Mouse (Mus musculus): Measurements from ENCODE around the gene Lpar3.
A peak's percentile ranks its signal among the peaks of the same experiment; 100 is the strongest.

Gene Lpar3

DNA sequence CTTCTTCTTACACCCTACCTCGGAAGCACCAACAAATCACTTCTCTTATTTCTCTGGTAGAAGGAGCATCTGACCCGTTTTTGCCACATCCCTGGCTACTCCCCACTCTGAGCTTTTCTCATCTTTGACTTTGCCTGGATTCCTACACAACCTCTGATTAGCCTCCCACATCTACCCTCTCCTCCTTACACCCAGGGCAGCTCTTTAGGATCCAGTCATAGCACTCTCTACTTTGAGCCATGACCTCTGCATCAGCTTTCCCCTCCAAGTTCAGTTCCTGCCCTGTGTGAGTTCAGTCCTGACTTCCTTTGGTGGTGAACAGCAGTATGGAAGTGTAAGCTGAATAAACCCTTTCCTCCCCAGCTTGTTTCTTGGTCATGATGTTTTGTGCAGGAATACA is 87.1 kb downstream of the Lpar3 start:
- no peak for DNase-seq (ENCODE audit: low spot score)

DNA sequence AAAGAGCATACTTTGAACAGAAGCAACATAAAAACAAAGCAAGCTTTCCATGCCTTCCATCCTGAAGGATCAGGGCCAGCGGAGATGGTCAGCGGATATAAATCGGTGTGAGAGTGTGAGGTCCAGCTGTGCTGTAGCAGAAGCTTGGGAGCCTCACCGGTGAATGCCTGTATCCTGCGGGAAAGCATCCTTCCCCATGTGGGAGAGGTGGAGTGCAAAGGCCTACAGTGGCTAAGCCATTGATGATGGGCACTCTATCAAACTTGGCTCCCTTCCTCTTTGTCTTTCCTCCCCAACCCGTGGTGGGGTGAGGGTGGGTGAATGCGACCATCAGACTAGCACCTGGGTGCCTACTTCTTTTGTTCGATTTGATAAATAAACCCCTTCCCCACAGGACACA is 88.8 kb downstream of the Lpar3 start:
- no peak for DNase-seq (ENCODE audit: low spot score)

DNA sequence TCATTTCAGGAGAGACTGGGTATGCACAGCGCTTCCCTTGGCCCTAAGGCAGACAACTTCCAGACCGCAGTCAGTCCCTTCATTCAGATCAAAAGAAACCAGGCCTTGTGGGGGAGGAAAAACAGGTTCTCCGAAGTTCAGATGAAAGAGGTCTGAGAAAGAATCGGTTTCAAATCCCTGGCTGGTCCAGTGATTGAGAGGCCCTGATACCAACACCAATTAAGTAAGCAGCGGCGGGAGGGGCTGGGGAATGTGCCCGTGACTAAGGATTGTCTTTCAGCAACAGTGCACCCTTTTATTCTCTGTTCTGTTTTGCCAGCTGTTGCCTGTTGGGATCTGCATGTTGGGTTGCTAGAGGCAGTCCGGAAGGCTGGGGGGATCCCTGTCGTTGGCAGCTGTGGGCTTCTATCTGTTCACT is 90.4 kb downstream of the Lpar3 start:
- DNase-seq (ENCODE audit: low spot score) = no peak

DNA sequence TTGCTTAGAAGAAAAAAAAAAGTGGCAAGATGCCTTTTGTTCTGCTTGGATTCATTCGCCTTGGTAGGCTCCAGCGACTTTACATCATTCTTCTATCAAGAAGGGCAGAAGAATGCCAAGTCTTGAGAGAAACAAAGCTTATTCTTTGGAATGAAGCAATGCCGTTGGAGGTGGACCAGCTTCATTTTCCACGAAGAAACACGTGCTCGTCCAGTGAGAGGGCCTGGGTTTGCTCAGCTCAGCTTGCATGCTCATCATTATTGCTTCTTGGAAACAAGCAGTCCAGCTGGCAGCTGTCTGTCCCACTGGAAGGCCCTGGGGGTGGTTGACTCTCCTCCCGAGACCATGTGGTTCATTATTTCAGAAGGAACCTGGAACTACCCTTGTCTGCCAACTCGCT is 94.7 kb downstream of the Lpar3 start:
- peak; percentile 81 for DNase-seq (ENCODE audit: low spot score)

DNA sequence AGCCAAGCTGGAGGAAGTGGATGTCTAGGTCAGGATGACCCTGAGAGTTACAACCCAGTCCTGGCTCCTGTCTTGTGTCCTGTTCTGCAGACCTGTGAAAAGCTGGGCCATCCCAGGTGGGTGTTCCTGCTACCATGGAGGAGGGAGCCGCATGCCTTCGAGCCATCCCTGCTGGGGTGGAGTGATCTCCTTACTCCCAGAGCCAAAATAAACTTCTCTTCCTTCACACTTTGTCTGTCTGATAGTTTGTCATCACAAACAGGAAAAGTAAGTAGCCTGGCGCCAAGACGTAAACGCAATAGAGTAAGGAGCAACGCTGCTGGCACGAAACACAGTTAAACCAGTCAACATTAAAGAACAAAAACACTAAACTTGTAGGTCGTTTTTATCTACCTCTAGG is 95.5 kb downstream of the Lpar3 start:
- DNase-seq (ENCODE audit: low spot score) = no peak

DNA sequence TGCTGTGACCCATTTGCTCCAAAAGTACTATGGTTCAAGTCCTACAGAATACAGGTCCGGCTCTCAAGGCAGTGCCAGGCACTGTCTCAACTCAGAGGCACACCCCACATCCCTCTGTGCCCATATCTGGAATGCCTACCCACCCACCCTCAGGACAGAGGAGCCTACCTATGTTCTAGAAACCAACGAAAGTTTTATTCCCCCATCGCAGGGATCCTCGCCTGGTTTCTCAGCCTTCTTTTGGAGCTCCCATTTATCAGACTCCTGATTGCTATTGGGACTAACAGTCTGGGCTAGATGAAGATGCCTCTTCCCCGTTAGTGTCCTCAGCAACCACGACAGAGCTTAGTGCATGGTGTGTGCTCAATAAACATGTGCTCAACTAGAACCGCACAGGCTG is 96.6 kb downstream of the Lpar3 start:
- DNase-seq (ENCODE audit: low spot score) = no peak

DNA sequence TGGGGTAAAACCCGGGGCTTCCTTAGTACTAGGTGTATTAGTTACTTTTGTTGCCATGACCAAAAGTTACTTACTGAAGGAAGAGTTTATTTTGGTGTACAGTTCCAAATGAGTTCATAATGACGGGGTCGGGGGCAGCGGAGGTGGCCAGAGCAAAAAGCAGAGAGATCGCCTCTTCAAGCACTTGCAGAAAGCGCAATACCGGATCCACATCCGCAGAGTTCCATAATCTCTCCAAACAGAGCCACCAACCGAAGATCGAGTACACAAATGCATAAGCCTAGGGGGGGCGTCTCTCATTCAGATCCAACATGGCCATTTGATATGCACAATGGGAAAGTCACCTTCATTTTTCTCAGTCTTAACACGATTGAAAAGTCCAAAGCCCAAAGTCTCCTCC is 97.1 kb downstream of the Lpar3 start:
- no peak for DNase-seq (ENCODE audit: low spot score)

DNA sequence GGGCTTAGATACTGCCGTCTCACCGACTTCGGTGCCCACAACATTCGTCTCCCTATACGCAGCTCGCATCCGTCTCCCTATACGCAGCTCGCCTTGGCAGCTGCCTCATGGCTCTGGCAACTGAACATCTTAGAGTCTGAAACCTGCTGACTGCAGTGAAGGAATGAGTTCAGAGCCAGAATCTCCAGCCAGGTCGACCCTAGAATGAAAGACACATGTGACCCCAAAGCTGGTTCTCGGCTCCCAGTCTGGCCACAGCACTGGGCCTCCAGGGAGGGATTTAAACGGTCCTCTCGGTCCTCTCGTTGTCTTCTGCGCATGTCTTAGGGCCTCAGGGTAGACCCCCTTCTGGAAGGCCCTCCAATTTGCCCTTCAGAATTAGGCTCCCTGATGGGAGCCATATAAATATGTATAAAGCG is 97.8 kb downstream of the Lpar3 start:
- no peak for DNase-seq (ENCODE audit: low spot score)

DNA sequence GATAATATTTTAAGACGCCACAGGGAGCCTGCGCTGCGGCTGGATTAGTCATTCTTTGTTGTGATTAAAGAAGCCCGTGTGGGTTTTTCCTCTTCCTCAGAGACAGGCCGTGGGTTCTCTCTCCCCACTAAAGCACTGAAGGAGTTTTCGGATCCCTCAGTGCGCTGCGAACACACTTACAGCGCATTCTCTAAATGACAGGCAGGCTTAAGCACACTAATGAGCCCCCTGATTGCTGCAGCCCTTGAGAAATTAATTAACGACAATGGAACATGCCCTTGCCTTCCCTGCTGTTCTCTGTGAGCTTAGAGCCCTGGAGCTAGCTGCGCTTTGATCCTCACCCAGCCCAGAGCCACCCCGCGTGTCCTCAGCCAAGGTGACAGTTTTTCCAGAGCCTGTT is 98.2 kb downstream of the Lpar3 start:
- DNase-seq (ENCODE audit: low spot score) = no peak

DNA sequence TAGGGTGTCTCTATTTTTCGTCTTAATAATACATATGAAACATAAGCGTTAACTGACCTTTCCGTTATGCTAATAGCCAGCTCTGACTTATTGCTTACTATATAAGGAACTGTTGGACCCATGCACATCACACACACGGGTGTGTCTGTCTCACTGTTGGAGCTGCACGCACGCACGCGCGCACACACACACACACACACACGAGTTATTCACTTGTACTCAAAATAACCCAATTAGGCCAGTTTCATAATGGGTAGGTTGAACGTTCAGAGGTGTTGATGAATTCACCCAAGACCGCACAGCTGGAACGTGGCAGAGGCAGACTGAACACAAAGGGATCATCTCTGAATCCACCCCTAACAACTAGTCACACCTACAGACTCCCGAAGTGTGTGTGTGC is 98.7 kb downstream of the Lpar3 start:
- DNase-seq (ENCODE audit: low spot score) = no peak

DNA sequence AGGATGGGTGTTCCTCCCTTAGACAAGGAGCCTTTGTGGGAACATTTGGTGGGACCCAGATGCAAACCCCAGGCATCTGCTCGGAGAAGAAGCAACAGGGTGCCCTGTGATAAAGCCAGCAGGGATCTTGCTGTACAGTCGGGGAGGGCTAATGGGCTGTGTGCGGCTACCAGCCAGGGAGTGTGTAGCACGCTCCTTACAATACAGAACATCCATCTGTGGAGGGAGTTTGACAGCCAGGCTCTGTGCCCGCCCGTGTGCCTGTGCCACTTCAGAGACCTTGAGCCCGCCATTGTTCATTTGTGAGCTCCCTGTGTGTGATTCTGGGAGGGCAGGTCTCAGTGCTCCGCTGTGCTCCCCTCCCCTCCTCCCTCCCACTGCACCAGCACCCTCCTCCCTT is 104.2 kb downstream of the Lpar3 start:
- no peak for DNase-seq (ENCODE audit: low spot score)

DNA sequence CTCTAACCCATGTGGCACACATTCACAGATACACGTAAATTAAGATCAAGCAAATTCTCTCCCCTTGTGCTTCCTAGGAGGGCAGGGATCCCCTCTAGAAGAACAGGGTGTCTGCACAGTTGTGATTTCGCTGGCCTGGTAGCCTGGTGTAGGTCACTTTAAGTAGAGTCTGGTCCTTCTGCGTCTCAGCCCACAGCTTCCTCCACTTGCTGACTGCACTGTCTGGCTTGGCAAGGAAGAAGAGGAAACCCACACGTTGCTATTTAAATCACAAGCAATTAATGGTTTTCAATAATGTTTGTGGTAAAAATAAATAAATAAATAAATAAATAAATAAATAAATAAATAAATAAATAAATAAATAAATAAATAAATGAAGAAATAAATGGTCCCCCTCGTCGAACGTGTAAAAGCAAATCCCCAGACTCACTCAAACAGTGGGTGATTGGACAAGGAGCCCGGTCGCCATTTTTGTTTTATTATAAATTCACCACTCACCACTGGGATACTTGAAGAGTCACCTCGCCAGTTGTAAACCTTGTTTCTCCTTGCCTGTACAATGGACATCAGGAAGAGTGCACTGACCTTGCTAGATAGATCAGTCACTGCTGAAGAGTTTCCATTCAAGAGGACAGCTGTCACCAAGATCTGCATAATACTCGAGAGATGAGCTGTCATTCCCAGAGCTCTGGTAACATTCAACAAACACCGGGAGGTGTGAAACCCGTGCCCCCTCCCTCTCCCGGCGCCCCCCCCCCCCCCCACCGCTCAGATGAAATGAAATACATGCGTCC is 106.2 kb downstream of the Lpar3 start:
- DNase-seq (ENCODE audit: low spot score) = no peak

DNA sequence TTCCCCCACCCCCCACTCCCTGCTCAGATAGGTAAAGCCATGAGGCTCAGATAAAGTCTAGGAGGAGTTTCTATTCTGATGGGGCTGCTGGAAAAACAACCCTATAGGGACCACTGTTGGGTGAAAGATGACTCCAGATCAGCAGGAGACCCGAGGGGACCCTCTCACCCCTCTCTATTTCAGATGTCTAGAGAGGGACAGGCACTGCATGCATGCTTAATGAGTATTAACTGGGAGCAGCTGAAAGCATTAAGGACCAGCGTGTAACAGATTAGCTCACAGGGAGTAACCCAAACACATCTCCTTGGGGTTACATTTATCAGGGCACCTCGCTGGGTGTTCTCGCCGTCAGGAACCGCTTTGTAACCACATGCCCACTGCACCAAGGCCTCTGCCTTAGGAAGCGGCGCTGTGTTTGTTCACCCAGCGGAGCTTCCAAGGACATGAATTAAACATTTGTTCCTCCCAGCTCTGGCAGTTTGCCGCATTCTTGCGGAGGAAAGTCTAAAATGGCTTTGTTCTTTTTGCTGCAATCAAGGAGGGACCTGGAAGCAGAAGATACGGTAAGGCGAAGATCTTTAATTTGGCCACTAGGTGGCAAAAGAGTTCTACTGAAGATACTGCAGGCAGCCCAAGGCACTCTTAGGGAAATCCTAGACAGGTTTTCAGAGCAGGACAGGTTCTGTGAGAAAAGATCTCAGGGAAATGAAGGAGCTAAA is 106.9 kb downstream of the Lpar3 start:
- DNase-seq (ENCODE audit: low spot score) = peak; percentile 83

DNA sequence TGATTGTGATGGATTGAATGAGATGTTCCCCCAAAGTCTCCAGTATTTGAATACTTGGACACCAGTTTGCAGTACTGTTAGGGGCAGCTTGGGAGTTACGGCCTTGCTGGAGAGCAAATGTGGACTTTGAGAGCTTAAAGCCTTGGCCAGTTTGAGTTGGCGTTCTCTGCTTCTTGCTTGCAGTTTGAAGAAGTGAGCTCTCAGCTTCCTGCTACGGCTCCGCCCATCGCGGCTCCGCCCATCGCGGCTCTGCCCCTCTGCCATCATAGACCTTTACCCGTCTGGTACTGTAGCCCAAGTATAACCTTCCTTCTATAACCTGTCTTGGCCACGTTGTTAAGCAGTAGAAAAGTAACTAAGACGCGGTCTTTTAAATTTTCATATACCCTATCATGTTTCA is 108.0 kb downstream of the Lpar3 start:
- DNase-seq (ENCODE audit: low spot score) = no peak

DNA sequence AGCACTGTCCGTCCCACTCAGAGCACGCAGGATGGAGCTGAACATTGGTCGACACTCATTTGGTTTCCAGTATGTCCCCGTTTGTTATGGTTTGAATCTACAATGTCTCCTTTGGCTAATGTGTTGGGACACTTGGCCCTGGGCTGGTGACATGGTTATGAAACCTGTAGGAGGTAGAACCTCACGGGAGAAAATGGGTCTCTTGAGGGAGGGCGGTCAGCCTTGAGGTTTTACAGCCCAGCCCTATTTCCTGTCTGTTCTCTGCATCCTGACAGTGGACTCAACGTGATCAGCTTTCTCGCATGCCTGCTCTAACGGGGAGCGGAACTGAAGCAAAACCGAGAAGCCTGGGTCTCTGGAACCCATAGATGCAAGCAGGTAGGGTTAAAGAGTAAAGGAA is 111.1 kb downstream of the Lpar3 start:
- no peak for DNase-seq (ENCODE audit: low spot score)

DNA sequence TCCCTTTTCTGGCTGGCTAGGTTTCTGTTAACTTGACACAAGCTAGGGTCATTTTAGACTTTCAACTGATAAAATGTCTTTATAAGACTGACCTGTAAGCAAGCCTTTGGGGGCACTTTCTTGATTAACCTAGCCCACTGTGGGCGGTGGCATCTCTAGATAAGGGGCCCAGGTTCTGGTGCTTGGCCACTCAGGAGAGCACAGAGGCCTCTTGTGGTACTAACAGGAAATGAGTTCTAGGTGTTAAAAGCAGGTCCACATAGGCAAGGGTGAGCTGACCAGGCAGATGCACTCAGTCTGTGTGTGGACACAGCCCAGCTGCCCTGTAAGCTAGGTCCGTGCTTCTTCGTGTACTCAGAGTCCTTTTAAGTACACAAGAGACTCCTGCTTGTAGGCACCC is 112.5 kb downstream of the Lpar3 start:
- no peak for DNase-seq (ENCODE audit: low spot score)

DNA sequence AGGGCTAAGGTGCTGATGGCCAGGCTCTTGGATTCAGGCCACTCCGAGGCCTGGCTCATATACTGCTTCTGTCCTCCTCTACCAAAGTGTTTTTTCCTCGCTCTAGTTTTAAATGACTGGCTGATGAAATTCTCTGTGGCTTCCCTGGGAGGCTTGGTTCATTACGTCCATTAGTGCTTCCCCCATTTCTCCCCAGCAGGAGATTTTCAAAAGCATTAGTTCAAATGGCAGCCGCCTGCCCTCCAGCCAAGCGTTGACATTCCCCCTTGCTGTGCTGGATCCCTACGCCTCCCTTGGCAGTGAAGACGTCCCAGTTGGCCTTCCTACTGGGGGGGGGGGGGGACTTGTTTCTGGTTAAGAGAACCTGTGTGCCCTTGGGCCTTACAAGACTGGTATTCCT is 113.3 kb downstream of the Lpar3 start:
- no peak for DNase-seq (ENCODE audit: low spot score)

Data from adipocyte (in vitro differentiated cells).